8 mouse cellular contexts compared by ENCODE assay signal in the genomic region with DNA sequence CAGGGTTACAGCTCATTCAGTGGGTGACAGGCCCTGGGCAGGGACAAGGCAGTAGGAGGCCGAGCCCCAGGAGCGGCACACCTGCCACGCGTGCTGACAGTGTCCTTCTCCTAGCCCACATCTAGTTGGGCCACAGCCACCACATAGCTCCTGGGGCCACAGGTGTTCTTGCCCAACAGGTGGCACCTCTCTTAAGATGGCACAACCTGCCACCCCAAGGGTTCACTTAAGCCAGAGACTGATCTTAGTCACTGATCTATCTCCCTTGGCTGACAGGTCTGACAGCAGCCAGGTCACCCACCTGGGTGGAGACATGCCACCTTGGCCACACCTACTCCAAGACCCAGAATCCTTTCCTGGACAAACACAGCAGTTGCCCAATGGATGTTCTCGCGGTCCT. TPM values are rescaled to one million over a fixed set of nuclear protein-coding genes. Genes with fewer than 3 reads are reported as not detected.
A peak's percentile ranks its signal among the peaks of the same experiment; 100 is the strongest.
DNase-seq lines count a peak whose midpoint lies in the region; ATAC-seq lines count a peak whose summit lies in the region.

No protein-coding gene starts in this region.

- ATAC-seq in heart, embryonic 14.5 days (ENCODE audit: insufficient number of reproducible peaks, insufficient read depth, low FRiP score, low read depth), result no peak
- ATAC-seq in hindbrain, embryonic 13.5 days (ENCODE audit: low FRiP score), result no peak

- H3K4me2 ChIP-seq in heart, embryonic 14.5 days (ENCODE audit: low read length), result peak overlapping the region; percentile 89
- H3K4me2 ChIP-seq in hindbrain, embryonic 13.5 days, result peak overlapping the region; percentile 15

- peak overlapping the region; percentile 9; the same call in 1 of the 2 replicates for H3K9ac ChIP-seq in heart, embryonic 14.5 days (ENCODE audit: low read length)
- H3K9ac ChIP-seq in hindbrain, embryonic 13.5 days, result no peak overlapping the region

- peak overlapping the region; percentile 81 to 91 for H3K27ac ChIP-seq in heart, embryonic 14.5 days (replicated peaks in 1 of 2; ENCODE audit: control insufficient read depth in 1 of 2, insufficient read depth in 1 of 2, low read depth in 2 of 2, low read length in 2 of 2)
- peak overlapping the region; percentile 61 for H3K27ac ChIP-seq in brown adipose tissue, adult 24 weeks (replicated peaks; ENCODE audit: low read depth, low read length)
- peak overlapping the region; percentile 32 for H3K27ac ChIP-seq in hindbrain, embryonic 13.5 days

- no peaks in the 10 kb centered on the region for H3K27me3 ChIP-seq in heart, embryonic 14.5 days (ENCODE audit: control insufficient read depth, insufficient read depth, low read length)
- H3K27me3 ChIP-seq in hindbrain, embryonic 13.5 days, result no peaks in the 10 kb centered on the region

- WGBS in heart, embryonic 14.5 days, result 72% methylated on average over 6 of the region's 6 CpGs
- 77% methylated on average over 6 of the region's 6 CpGs for WGBS in hindbrain, embryonic 13.5 days

- peaks cover 19% of the 10 kb centered on the region for H3K36me3 ChIP-seq in heart, embryonic 14.5 days (ENCODE audit: control insufficient read depth, insufficient read depth, low read length)
- peaks cover 6% of the 10 kb centered on the region; the same call in 1 of the 2 replicates for H3K36me3 ChIP-seq in hindbrain, embryonic 13.5 days

- intact Hi-C loops in heart, postnatal 25 days (cut with DNase I), result no loop called here

- H3K4me1 ChIP-seq in heart, embryonic 14.5 days (ENCODE audit: control insufficient read depth in 2 of 2, insufficient read depth in 2 of 2, low read length in 2 of 2), result peaks cover 60 to 83% of the 10 kb centered on the region in 2 experiments
- H3K4me1 ChIP-seq in brown adipose tissue, adult 24 weeks (ENCODE audit: control insufficient read depth, insufficient read depth, insufficient read length, low read length), result peaks cover 10% of the 10 kb centered on the region
- H3K4me1 ChIP-seq in hindbrain, embryonic 13.5 days (replicated peaks), result peaks cover 74% of the 10 kb centered on the region

- H3K4me3 ChIP-seq in heart, embryonic 14.5 days (ENCODE audit: control insufficient read depth in 1 of 2, insufficient read depth in 1 of 2, low read depth in 1 of 2, low read length in 2 of 2), result no peak overlapping the region
- H3K4me3 ChIP-seq in brown adipose tissue, adult 24 weeks (ENCODE audit: insufficient read depth, low read depth, low read length), result peak overlapping the region; percentile 32
- H3K4me3 ChIP-seq in hindbrain, embryonic 13.5 days, result no peak overlapping the region

- DNase-seq in heart, postnatal 25 days (ENCODE audit: low spot score), result no peak
- DNase-seq in lung, postnatal 10 days, result peak; percentile 43
- DNase-seq in right cerebral cortex, postnatal 14 days, result no peak
- DNase-seq in T-cell, adult 2 months (ENCODE audit: low spot score), result no peak
- DNase-seq in c-Kit-positive CD71-positive TER-119-positive erythroid progenitor cells, embryonic 14.5 days (ENCODE audit: low spot score), result no peak

- no peaks in the 10 kb centered on the region for H3K9me3 ChIP-seq in heart, embryonic 14.5 days (ENCODE audit: control insufficient read depth, low read length)
- H3K9me3 ChIP-seq in hindbrain, embryonic 13.5 days, result no peaks in the 10 kb centered on the region

RNA-seq across cellular contexts. Expression of a gene that starts 3.1 kb away (rescaled TPM):
- 68.9 and 70.3 TPM in 2 replicates for polyA plus RNA-seq in heart, embryonic 14.5 days (2014; fragmentation: Nextera tagmentation; extraction: Ambion mirVana)
- 100 to 1,000 TPM; 149 TPM for total RNA-seq in heart, postnatal 25 days (2021)
- polyA plus RNA-seq in brown adipose tissue, adult 24 weeks (2012; ENCODE audit: insufficient read depth, insufficient read length, missing spikeins), result 193 and 221 TPM in 2 replicates
- 52.7 and 54.8 TPM in 2 replicates for polyA plus RNA-seq in hindbrain, embryonic 13.5 days (2015; fragmentation: Nextera tagmentation; extraction: Ambion mirVana)

RNA-seq across cellular contexts. Expression of a gene that starts 3.2 kb away (rescaled TPM):
- 11.9 and 12.8 TPM in 2 replicates for polyA plus RNA-seq in heart, embryonic 14.5 days (2014; fragmentation: Nextera tagmentation; extraction: Ambion mirVana)
- 10 to 100 TPM in 1 of 2 experiments, 1 to 10 TPM in 1; 9.8 to 12.0 TPM for total RNA-seq in heart, postnatal 25 days (2021)
- 4.2 and 4.4 TPM in 2 replicates for polyA plus RNA-seq in brown adipose tissue, adult 24 weeks (2012; ENCODE audit: insufficient read depth, insufficient read length, missing spikeins)
- polyA plus RNA-seq in hindbrain, embryonic 13.5 days (2015; fragmentation: Nextera tagmentation; extraction: Ambion mirVana), result 6.3 and 7.3 TPM in 2 replicates

RNA-seq across cellular contexts. Expression of a gene that starts 18.1 kb away (rescaled TPM):
- polyA plus RNA-seq in heart, embryonic 14.5 days (2014; fragmentation: Nextera tagmentation; extraction: Ambion mirVana), result 157 and 165 TPM in 2 replicates
- 100 to 1,000 TPM; 129 to 141 TPM for total RNA-seq in heart, postnatal 25 days (2021)
- 140 and 178 TPM in 2 replicates for polyA plus RNA-seq in brown adipose tissue, adult 24 weeks (2012; ENCODE audit: insufficient read depth, insufficient read length, missing spikeins)
- polyA plus RNA-seq in hindbrain, embryonic 13.5 days (2015; fragmentation: Nextera tagmentation; extraction: Ambion mirVana), result 169 and 188 TPM in 2 replicates

RNA-seq across cellular contexts. Expression of a gene that starts 36.6 kb away (rescaled TPM):
- polyA plus RNA-seq in heart, embryonic 14.5 days (2014; fragmentation: Nextera tagmentation; extraction: Ambion mirVana), result 11.9 TPM in 2 replicates
- total RNA-seq in heart, postnatal 25 days (2021), result 10 to 100 TPM; 12.6 to 16.1 TPM
- 10.6 and 28.7 TPM in 2 replicates for polyA plus RNA-seq in brown adipose tissue, adult 24 weeks (2012; ENCODE audit: insufficient read depth, insufficient read length, missing spikeins)
- polyA plus RNA-seq in hindbrain, embryonic 13.5 days (2015; fragmentation: Nextera tagmentation; extraction: Ambion mirVana), result 29.1 and 30.7 TPM in 2 replicates

RNA-seq across cellular contexts. Expression of a gene that starts 48.4 kb away (rescaled TPM):
- polyA plus RNA-seq in heart, embryonic 14.5 days (2014; fragmentation: Nextera tagmentation; extraction: Ambion mirVana), result 17.8 and 21.4 TPM in 2 replicates
- 10 to 100 TPM; 16.6 to 20.3 TPM for total RNA-seq in heart, postnatal 25 days (2021)
- 2.9 and 5.7 TPM in 2 replicates for polyA plus RNA-seq in brown adipose tissue, adult 24 weeks (2012; ENCODE audit: insufficient read depth, insufficient read length, missing spikeins)
- 21.8 and 22.5 TPM in 2 replicates for polyA plus RNA-seq in hindbrain, embryonic 13.5 days (2015; fragmentation: Nextera tagmentation; extraction: Ambion mirVana)

Comparison
In these comparisons a context has a peak if more than half of its experiments do, and no peak if none do; other contexts are left out.
1. H3K27ac ChIP-seq: peak in every context shown above with its lines; median percentile 86 in heart, embryonic 14.5 days; 61 in brown adipose tissue, adult 24 weeks; 32 in hindbrain, embryonic 13.5 days.